Mouse (Mus musculus) ZHBTc4 (cell line): ENCODE results near the gene Col5a1.

Experiments
- DNase-seq: peaks from one replicate; pipeline ENCODE4 v3.0.0-alpha.2; 2011; ENCODE audit warnings: low read depth, low spot score

Gene Col5a1

GRCm38 (mm10) chr2:27885456-27886147 is 623 bp upstream of the Col5a1 start:
- peak; percentile 69 for DNase-seq

GRCm38 (mm10) chr2:27886608-27887460 is 609 bp downstream of the Col5a1 start:
- peak; percentile 80 for DNase-seq

- no peak for DNase-seq
These were observed 1.4 kb downstream of the Col5a1 start for GRCm38 (mm10) chr2:27887461-27888264.

- no peak for DNase-seq
These were observed 2.6 kb downstream of the Col5a1 start for GRCm38 (mm10) chr2:27888603-27889545.

DNA sequence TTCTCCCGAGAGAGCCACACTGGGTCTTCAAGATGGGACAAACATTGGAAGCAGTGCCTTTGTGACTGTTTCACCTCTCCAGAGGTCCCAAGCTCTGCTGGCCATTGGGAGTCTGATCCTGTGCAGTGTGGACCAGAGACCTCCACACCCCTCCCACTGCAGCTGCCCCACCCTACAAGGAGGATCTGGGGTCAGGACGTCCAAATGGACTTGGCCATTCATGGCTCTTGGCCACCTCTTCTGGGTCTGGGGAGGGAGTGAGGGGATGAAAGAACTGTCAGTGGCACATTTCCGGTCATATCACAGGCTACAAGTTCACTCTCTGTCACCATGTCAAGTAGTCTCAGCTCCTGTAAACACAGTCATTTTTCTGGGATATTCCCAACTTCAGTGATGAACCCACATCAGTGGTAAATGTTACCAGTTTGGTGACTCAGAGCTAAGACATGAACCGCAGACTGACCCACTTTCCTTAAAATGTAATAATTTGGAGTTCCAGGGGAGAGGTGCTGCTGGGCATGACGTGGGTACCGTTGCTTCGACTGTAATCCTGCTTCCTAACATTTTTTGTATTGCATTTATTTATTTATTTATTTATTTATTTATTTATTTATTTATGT is 5.8 kb downstream of the Col5a1 start:
- DNase-seq = no peak

DNA sequence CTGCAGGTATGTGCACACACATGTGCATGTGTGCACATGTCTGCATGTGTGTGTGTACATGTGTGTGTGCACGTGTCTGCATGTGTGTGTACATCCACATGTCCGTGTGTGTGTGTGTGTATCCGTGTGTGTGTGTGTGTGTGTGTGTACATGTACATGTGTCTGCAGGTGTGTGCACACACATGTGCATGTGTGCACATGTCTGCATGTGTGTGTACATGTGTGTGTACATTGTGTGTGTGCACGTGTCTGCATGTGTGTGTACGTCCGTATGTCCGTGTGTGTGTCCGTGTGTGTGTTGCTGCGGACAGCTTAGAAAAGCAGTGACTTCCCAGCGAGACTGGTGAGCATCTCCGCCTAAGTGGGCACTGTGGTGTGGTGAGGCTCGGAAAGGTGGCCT is 6.8 kb downstream of the Col5a1 start:
- DNase-seq = no peak

DNA sequence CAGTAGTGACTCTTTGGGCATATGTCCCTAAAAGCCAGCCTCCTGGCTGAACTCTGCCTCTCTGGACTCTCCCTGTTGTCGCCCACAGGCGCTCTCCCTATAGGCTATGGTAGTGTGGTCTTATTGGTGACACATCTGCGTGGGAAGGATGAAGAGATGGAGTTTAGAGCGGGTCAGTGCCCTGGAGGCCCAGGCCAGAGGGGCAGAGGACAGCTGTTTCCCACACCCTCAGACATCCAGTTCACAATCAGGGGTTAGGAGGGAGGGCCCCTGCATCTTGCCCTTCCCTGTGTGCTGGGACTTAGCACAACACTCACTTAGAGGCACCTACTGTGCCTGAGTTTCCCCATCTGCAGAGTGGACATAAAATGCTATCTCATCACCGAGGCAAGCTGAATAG is 8.8 kb downstream of the Col5a1 start:
- DNase-seq = no peak

GRCm38 (mm10) chr2:27895648-27896047 is 9.4 kb downstream of the Col5a1 start:
- DNase-seq = no peak

GRCm38 (mm10) chr2:27897161-27897560 is 10.9 kb downstream of the Col5a1 start:
- no peak for DNase-seq

DNA sequence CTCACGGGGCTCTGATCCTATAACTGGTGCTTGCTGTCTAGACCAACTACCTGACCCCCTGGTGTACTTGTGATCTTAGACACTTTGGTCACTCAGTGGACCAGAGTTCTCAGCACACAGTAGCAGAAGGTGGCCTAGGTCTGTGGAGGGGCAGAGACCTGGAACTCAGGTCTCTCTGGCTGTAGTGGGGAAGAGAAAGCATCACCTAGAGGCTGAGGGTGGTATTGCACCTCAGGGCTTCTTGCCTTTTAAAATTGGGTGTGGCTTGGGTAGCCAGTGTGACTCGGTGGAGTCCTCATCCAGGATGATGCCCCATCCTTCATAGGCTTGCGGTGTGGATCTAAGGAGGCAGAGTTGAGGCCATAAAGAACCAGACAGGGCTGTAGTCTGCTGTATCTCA is 13.7 kb downstream of the Col5a1 start:
- DNase-seq = peak; percentile 83

DNA sequence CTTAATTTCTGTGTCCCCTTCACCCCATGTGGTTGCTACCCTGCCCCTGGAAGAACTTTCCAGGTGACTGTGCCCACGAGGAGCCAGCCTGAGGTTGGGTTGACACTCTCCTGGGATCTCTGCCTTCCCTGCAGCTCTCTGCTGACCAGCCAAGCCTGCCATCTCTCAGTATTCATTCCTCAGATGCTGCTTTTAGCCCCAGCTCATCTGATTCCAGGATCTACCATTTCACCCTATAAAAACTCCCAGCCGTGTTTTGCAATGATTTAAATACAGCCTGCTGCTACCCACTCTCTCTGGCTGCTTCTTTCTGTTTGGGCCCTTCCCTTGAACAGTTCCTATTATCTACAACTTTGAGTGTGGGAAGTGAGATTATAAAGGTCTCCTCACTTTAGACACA is 14.9 kb downstream of the Col5a1 start:
- no peak for DNase-seq

- DNase-seq = no peak
These were observed 15.5 kb downstream of the Col5a1 start for GRCm38 (mm10) chr2:27901525-27902245.

DNA sequence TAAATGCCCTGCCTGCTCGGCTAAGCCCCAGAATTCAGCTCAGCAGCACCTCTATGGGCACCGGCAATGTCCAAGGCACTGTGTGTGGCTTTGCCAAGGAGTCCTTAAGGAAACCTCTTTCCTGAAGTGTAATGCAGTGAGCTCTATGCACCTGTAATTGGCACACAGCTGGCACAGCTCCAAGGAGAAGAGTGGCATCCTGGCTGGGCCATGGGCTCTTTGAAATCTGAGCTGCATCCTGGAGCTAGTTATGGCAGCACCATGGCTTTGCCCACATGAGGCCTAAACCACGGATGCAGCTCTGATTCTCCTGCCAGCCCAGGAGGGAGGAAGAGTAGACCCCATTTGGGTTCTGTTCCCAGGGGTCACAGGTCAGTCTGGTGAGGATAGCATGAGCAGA is 16.1 kb downstream of the Col5a1 start:
- DNase-seq = no peak

DNA sequence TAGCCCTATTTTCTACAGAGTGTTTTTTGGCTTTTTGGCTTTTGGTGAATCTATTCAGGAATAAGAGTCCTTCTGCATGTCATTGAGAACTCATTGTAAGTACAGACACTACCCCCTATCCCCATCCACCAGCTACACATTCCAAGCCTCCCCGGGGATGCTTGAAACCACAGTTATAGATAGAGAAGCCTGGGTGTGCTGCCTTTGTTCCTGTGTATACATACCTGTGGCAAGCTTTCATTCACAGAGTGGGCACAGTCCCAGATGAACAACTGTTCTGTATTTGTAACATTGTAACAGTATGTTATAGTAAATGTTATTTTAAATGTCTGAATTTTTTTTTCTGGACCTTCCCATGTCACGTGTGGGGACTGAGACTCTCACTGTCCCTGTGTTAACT is 19.2 kb downstream of the Col5a1 start:
- DNase-seq = no peak

DNA sequence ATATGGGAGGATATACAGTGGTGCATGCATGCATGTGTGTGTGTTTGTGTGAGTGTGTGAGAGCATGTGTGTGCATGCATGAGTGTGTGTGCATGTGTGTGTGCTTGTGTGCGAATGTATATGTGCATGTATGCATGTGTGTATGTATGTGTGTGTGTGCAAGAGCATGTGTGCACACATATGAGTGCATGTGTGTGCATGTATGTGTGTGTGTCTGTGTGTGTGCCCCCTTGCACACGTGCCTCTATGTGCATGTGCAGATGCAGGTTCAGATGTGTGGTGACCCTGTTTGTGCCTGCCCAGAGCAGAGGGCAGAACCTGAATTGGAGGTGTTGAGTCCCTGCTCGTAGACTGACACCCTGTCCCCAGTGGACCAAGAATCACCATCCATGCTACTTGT is 24.3 kb downstream of the Col5a1 start:
- DNase-seq = no peak

DNA sequence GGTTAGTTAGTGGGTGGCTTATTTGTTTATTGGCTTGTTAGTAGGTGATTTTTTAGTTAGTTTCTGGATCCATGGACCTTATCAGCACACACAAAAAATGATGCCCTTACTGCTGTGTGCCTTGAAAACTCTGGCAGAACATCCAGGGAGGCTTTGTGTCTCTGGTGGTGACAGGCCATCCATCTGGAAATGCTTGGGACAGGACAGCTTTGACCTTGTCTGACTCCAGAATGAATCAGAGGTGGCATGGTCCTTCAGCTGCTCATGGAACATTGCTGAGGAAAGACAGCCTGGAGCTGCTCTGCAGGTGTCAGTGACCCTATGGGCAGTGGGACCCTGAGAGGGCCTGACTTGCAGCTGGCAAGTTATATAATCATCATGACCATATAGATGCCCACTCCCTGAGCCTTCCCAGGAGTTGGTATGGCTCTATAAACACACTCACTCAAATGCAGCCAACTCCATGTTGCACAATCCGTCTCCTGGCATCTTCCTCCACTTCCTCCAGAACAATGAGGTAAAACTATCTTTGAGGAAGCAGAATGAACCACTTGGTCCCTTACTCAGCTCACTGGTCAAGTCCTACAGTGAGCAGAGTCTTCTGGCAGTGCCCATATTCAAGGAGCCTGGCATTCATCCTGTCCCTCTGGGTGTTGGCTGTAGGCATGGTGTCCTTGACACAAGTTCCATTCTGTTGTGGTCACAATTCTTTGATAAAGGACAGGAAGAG is 26.5 kb downstream of the Col5a1 start:
- DNase-seq = no peak

DNA sequence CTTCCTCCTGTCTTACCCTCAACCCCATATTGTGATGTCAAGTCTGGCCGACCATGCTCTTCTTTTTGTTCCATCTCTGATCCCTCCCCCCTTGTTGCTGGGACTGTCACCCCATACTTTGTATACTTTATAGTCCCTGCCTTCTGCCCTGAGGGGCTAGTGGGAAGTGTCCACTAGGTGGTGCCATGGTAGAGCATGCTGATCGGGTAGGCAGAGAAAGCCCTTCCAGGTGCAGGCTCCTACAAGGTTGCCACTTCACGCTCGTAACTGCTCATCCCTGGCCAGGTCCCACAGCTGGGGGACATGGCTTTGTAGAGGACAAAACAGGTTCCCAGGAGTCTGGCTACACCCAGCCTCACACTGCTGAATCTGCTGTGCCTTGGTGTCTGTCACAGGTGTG is 29.5 kb downstream of the Col5a1 start:
- peak; percentile 33 for DNase-seq

DNA sequence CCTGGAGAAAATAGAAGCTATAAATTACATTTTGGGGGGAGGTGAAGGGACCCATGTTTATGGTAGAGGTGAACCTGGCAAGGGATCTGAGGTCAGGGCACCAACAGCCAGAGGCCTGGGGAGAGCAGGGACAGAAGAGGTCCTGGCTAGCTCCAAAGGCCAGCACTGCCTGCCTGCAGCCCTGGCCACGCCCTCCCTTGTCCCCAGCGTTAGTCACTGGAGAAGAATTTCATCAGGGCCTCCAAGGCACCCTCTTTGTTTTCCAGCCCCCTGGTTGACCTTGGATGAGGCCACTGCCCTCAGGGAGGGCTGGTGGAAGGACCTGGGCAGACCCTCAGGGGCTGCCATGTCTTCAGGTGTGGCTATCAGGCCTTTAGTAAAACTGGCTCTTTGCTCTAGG is 30.1 kb downstream of the Col5a1 start:
- peak; percentile 10 for DNase-seq

DNA sequence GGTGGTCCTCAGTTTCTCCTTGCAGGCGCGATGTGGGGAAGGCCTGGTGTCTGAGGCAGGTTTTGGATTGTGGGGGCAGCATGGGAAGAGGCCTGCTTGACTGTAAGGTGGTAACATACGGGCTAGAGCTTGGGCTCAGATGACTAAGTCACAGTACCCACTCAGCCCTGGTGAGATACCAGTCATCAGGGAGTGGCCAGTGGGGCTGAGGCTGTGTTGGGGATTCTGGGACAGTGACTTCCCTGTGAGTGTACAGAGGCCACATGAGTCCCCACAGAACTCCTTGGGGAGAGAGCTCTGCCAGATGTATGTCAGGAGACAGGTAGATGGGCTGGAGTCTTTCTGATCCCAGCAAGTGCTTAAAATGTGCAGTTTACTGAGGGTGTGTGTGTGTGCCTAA is 31.0 kb downstream of the Col5a1 start:
- no peak for DNase-seq
